Comparison of ENCODE assay signal across 29 mouse cellular contexts in the genomic region with DNA sequence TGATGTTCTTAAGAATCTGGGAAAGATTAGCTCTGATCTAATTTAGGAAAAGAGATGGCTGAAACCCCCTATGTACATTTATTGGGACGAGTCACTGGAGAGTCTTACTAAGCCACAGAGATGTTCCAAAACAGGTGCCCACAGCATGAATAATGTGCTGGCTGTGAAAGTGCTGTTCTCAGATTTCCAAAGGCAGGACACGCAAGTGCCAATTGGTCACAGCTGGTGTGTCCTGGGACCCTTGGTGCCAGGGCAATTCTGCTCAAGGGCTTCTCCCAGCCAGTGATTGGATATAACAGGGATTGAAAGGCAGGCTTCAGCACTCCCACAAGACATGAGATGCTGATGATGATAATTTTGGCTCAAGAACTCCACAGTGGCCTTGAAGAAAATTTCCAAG. TPM values are rescaled to one million over a fixed set of nuclear protein-coding genes. Genes with fewer than 3 reads are reported as not detected.
DNase-seq lines count a peak whose midpoint lies in the region; ATAC-seq and TF ChIP-seq lines count a peak whose summit lies in the region.
"Had no signal": no experiment of that assay in that cellular context is flagged by ENCODE, and none has a peak within 500 bp of the region (broad histone marks: within the 10 kb centered on the region; RNA-seq: fewer than 3 reads in every experiment).

No protein-coding gene starts in this region.

- no peaks in the 10 kb centered on the region for H3K36me3 ChIP-seq in hindbrain, embryonic 16.5 days (ENCODE audit: control insufficient read depth, insufficient read depth, low read length)
- H3K36me3 ChIP-seq in hindbrain, embryonic 11.5 days (ENCODE audit: control insufficient read depth, insufficient read depth, low read length), result no peaks in the 10 kb centered on the region
- H3K36me3 ChIP-seq in C2C12 (ENCODE audit: control insufficient read depth, insufficient read depth), result no peaks in the 10 kb centered on the region
- no peaks in the 10 kb centered on the region for H3K36me3 ChIP-seq in forebrain, embryonic 13.5 days (ENCODE audit: poor library complexity, severe bottlenecking)
- H3K36me3 ChIP-seq: embryonic facial prominence, embryonic 13.5 days; forebrain, embryonic 12.5 days; hindbrain, embryonic 15.5 days; intestine, embryonic 15.5 days; midbrain, embryonic 12.5 days; neural tube, embryonic 15.5 days; stomach, embryonic 15.5 days had no signal

- no peak for TF ChIP-seq CTCF in C2C12 (IDR thresholded peaks at IDR 0.05; ENCODE audit: control insufficient read depth, insufficient read depth, insufficient read length)
- TF ChIP-seq CTCF in gastrocnemius, adult 2 months (IDR thresholded peaks at IDR 0.05), result no peak

- no peaks in the 10 kb centered on the region for H3K9me3 ChIP-seq in hindbrain, embryonic 16.5 days (ENCODE audit: control insufficient read depth, low read length)
- H3K9me3 ChIP-seq in hindbrain, embryonic 11.5 days (ENCODE audit: control insufficient read depth, low read length), result no peaks in the 10 kb centered on the region
- H3K9me3 ChIP-seq in forebrain, embryonic 13.5 days (replicated peaks), result no peaks in the 10 kb centered on the region
- H3K9me3 ChIP-seq: embryonic facial prominence, embryonic 13.5 days; forebrain, embryonic 12.5 days; hindbrain, embryonic 15.5 days; intestine, embryonic 15.5 days; midbrain, embryonic 12.5 days; neural tube, embryonic 15.5 days; stomach, embryonic 15.5 days had no signal

- no peak overlapping the region for H3K27ac ChIP-seq in hindbrain, embryonic 16.5 days (ENCODE audit: low read depth, low read length)
- H3K27ac ChIP-seq in hindbrain, embryonic 11.5 days (ENCODE audit: low read depth, low read length), result no peak overlapping the region
- peak overlapping the region; percentile 40; the same call in 1 of the 2 replicates for H3K27ac ChIP-seq in gastrocnemius, adult 2 months
- H3K27ac ChIP-seq in forebrain, embryonic 13.5 days, result no peak overlapping the region
- H3K27ac ChIP-seq: embryonic facial prominence, embryonic 13.5 days; forebrain, embryonic 12.5 days; hindbrain, embryonic 15.5 days; intestine, embryonic 15.5 days; kidney, postnatal 0 days; midbrain, embryonic 12.5 days; neural tube, embryonic 15.5 days; stomach, embryonic 15.5 days had no signal

- no peaks in the 10 kb centered on the region for H3K79me2 ChIP-seq in C2C12 (ENCODE audit: control insufficient read depth, insufficient read depth)

- no peak for DNase-seq in hindbrain, embryonic 11.5 days (ENCODE audit: low spot score)
- DNase-seq in gastrocnemius, adult 2 months, result peak; percentile 65
- peak; percentile 12 for DNase-seq in mesoderm, embryonic 11.5 days (ENCODE audit: low read depth, low spot score)
- no peak for DNase-seq in frontal cortex, postnatal 14 days (ENCODE audit: low spot score in 2 of 2)
- DNase-seq: adrenal gland, postnatal 25 days; cerebellum, adult 18-20 months; cerebellum, postnatal 25 days; heart, adult 18-20 months; heart, postnatal 4 days; kidney, adult 2 months; kidney, postnatal 4 days; lung, postnatal 36 days; retina, postnatal 1 day; right cerebral cortex, postnatal 14 days had no signal

- H3K9ac ChIP-seq in hindbrain, embryonic 16.5 days (ENCODE audit: low read depth, low read length), result no peak overlapping the region
- no peak overlapping the region for H3K9ac ChIP-seq in hindbrain, embryonic 11.5 days (ENCODE audit: low read depth, low read length)
- H3K9ac ChIP-seq in forebrain, embryonic 13.5 days, result no peak overlapping the region
- H3K9ac ChIP-seq: embryonic facial prominence, embryonic 13.5 days; forebrain, embryonic 12.5 days; hindbrain, embryonic 15.5 days; intestine, embryonic 15.5 days; midbrain, embryonic 12.5 days; neural tube, embryonic 15.5 days; stomach, embryonic 15.5 days had no signal

- no peak overlapping the region for H3K4me3 ChIP-seq in hindbrain, embryonic 16.5 days (ENCODE audit: low read length)
- no peak overlapping the region for H3K4me3 ChIP-seq in hindbrain, embryonic 11.5 days (ENCODE audit: low read depth, low read length)
- no peak overlapping the region for H3K4me3 ChIP-seq in C2C12 (ENCODE audit: insufficient read depth, poor library complexity, severe bottlenecking)
- no peak overlapping the region for H3K4me3 ChIP-seq in gastrocnemius, adult 2 months
- no peak overlapping the region for H3K4me3 ChIP-seq in forebrain, embryonic 13.5 days
- H3K4me3 ChIP-seq: embryonic facial prominence, embryonic 13.5 days; erythroblast, embryonic 14.5 days; forebrain, embryonic 12.5 days; hindbrain, embryonic 15.5 days; intestine, embryonic 15.5 days; midbrain, embryonic 12.5 days; neural tube, embryonic 15.5 days; stomach, embryonic 15.5 days had no signal

- intact Hi-C loops in gastrocnemius, adult 2 months (cut with DNase I), result no loop called here

- H3K79me3 ChIP-seq in C2C12 (ENCODE audit: low read depth), result no peaks in the 10 kb centered on the region

- ATAC-seq in hindbrain, embryonic 16.5 days, result peak; percentile 30; the same call in 1 of the 2 replicates
- ATAC-seq in hindbrain, embryonic 11.5 days (ENCODE audit: low FRiP score), result no peak
- no peak for ATAC-seq in forebrain, embryonic 13.5 days
- ATAC-seq: intestine, embryonic 15.5 days had no signal

- H3K4me2 ChIP-seq in hindbrain, embryonic 16.5 days (ENCODE audit: low read length), result no peak overlapping the region
- H3K4me2 ChIP-seq in hindbrain, embryonic 11.5 days (replicated peaks; ENCODE audit: low read depth, low read length), result no peak overlapping the region
- H3K4me2 ChIP-seq in forebrain, embryonic 13.5 days, result no peak overlapping the region
- H3K4me2 ChIP-seq: embryonic facial prominence, embryonic 13.5 days; forebrain, embryonic 12.5 days; heart, embryonic 11.5 days; hindbrain, embryonic 15.5 days; intestine, embryonic 15.5 days; liver, embryonic 11.5 days; midbrain, embryonic 12.5 days; neural tube, embryonic 15.5 days; stomach, embryonic 15.5 days had no signal

- H3ac ChIP-seq in C2C12 (ENCODE audit: control insufficient read depth, insufficient read length, low read depth), result no peak overlapping the region

- WGBS in hindbrain, embryonic 16.5 days, result 49% methylated on average over 2 of the region's 2 CpGs
- WGBS in hindbrain, embryonic 11.5 days, result 52% methylated on average over 2 of the region's 2 CpGs
- 81% methylated on average over 2 of the region's 2 CpGs for WGBS in forebrain, embryonic 13.5 days

- H3K27me3 ChIP-seq in hindbrain, embryonic 16.5 days (replicated peaks; ENCODE audit: control insufficient read depth, insufficient read depth, low read length), result no peaks in the 10 kb centered on the region
- no peaks in the 10 kb centered on the region for H3K27me3 ChIP-seq in hindbrain, embryonic 11.5 days (ENCODE audit: control insufficient read depth, insufficient read depth, low read length)
- no peaks in the 10 kb centered on the region for H3K27me3 ChIP-seq in C2C12 (ENCODE audit: control insufficient read depth, insufficient read depth, insufficient read length)
- H3K27me3 ChIP-seq in forebrain, embryonic 13.5 days, result no peaks in the 10 kb centered on the region
- H3K27me3 ChIP-seq: embryonic facial prominence, embryonic 13.5 days; forebrain, embryonic 12.5 days; hindbrain, embryonic 15.5 days; intestine, embryonic 15.5 days; midbrain, embryonic 12.5 days; neural tube, embryonic 15.5 days; stomach, embryonic 15.5 days had no signal

- H3K4me1 ChIP-seq in hindbrain, embryonic 16.5 days (ENCODE audit: control insufficient read depth, insufficient read depth, low read depth, low read length), result no peaks in the 10 kb centered on the region
- H3K4me1 ChIP-seq in hindbrain, embryonic 11.5 days (replicated peaks; ENCODE audit: control insufficient read depth, insufficient read depth, low read length), result no peaks in the 10 kb centered on the region
- H3K4me1 ChIP-seq in forebrain, embryonic 13.5 days, result no peaks in the 10 kb centered on the region
- H3K4me1 ChIP-seq: embryonic facial prominence, embryonic 13.5 days; forebrain, embryonic 12.5 days; hindbrain, embryonic 15.5 days; intestine, embryonic 15.5 days; midbrain, embryonic 12.5 days; neural tube, embryonic 15.5 days; stomach, embryonic 15.5 days had no signal

TF ChIP-seq in C2C12, 6 proteins besides CTCF, POLR2A, EP300 and RAD21:
- TF ChIP-seq CEBPB (IDR thresholded peaks at IDR 0.05; ENCODE audit: low read depth) (no peak), MYOD1 (IDR thresholded peaks at IDR 0.05; ENCODE audit: control insufficient read depth, insufficient read length, low read depth) (peak; percentile 93)
TF ChIP-seq in C2C12: peak in this region for 1.

RNA-seq across cellular contexts. Expression of a gene that starts 16.7 kb away (rescaled TPM):
- 2.2 and 2.6 TPM in 2 replicates for polyA plus RNA-seq in hindbrain, embryonic 16.5 days (2015; fragmentation: Nextera tagmentation; extraction: Ambion mirVana)
- polyA plus RNA-seq in hindbrain, embryonic 11.5 days (2014; fragmentation: Nextera tagmentation; extraction: Ambion mirVana), result 2.1 and 2.6 TPM in 2 replicates
- 4.3 TPM for polyA plus RNA-seq in C2C12 (2012; fragmentation: generic; extraction: Trizol)
- total RNA-seq in gastrocnemius, adult 2 months (2021), result 1 to 10 TPM; 1.5 to 2.7 TPM
- polyA plus RNA-seq in forebrain, embryonic 13.5 days (2015; fragmentation: Nextera tagmentation; extraction: Ambion mirVana), result 1.4 and 1.9 TPM in 2 replicates
- total RNA-seq: monocyte, adult 5-6 weeks had no signal
- polyA plus RNA-seq: erythroblast, embryonic 14.5 days had no signal

RNA-seq across cellular contexts. Expression of a gene that starts 48.1 kb away (rescaled TPM):
- 214 and 216 TPM in 2 replicates for polyA plus RNA-seq in hindbrain, embryonic 16.5 days (2015; fragmentation: Nextera tagmentation; extraction: Ambion mirVana)
- polyA plus RNA-seq in hindbrain, embryonic 11.5 days (2014; fragmentation: Nextera tagmentation; extraction: Ambion mirVana), result 161 and 162 TPM in 2 replicates
- polyA plus RNA-seq in C2C12 (2012; fragmentation: generic; extraction: Trizol), result 19.3 TPM
- 1 to 10 TPM; 4.0 to 8.1 TPM for total RNA-seq in gastrocnemius, adult 2 months (2021)
- 191 and 198 TPM in 2 replicates for polyA plus RNA-seq in forebrain, embryonic 13.5 days (2015; fragmentation: Nextera tagmentation; extraction: Ambion mirVana)
- total RNA-seq: monocyte, adult 5-6 weeks had no signal

Comparison
In these comparisons a context has a peak if more than half of its experiments do, and no peak if none do; other contexts are left out.
1. DNase-seq: peak in gastrocnemius, adult 2 months (single experiment) and mesoderm, embryonic 11.5 days (single experiment); none in hindbrain, embryonic 11.5 days (single experiment) and frontal cortex, postnatal 14 days (0 of 2).